In the genomic region with DNA sequence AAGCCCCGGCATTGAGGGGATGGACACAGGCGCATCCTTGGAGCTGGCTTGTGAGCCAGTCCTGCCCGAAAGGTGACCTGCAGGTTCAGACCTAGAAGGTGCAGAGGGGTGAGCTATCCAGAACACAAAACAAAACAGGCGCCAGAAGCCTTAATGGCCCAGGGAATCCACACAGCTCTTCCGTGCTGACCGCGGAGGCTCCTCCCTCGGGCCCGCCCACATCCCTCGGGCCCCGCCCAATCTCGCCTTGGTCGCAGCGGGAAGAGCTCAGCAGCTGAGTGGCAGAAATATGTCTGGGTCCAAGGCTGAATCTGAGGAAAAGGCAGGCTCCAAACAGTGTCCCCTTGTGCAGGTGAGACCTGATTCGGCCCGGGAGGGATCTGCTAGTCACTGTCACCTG, we compare ENCODE assay signal across 8 mouse cellular contexts. TPM values are rescaled to one million over a fixed set of nuclear protein-coding genes. Genes with fewer than 3 reads are reported as not detected.
DNase-seq lines count a peak whose midpoint lies in the region; ATAC-seq and TF ChIP-seq lines count a peak whose summit lies in the region.

No protein-coding gene starts in this region.

- peaks cover 2% of the 10 kb centered on the region; the same call in 1 of the 2 replicates for H3K4me1 ChIP-seq in embryonic fibroblast, embryonic 13.5 days (ENCODE audit: control insufficient read depth, insufficient read depth, low read length)
- peaks cover 15% of the 10 kb centered on the region for H3K4me1 ChIP-seq in heart, embryonic 10.5 days
- H3K4me1 ChIP-seq in kidney, embryonic 15.5 days = peaks cover 23% of the 10 kb centered on the region
- no peaks in the 10 kb centered on the region; the same call in 1 of the 2 replicates for H3K4me1 ChIP-seq in liver, adult 2 months (ENCODE audit: control insufficient read depth, insufficient read depth, low read length)
- no peaks in the 10 kb centered on the region for H3K4me1 ChIP-seq in midbrain, postnatal 0 days (ENCODE audit: insufficient read depth, low read length)

- H3K4me3 ChIP-seq in embryonic fibroblast, embryonic 13.5 days (ENCODE audit: insufficient read depth, low read length) = peak overlapping the region; percentile 34
- peak overlapping the region; percentile 51 for H3K4me3 ChIP-seq in heart, embryonic 10.5 days
- peak overlapping the region; percentile 38 for H3K4me3 ChIP-seq in kidney, embryonic 15.5 days (replicated peaks)
- H3K4me3 ChIP-seq in liver, adult 2 months (ENCODE audit: insufficient read depth, low read depth, low read length) = peak overlapping the region; percentile 62
- peak overlapping the region; percentile 27 for H3K4me3 ChIP-seq in midbrain, postnatal 0 days (ENCODE audit: low read depth, low read length)

- peaks cover 41% of the 10 kb centered on the region for H3K36me3 ChIP-seq in heart, embryonic 10.5 days
- peaks cover 30% of the 10 kb centered on the region for H3K36me3 ChIP-seq in kidney, embryonic 15.5 days
- no peaks in the 10 kb centered on the region for H3K36me3 ChIP-seq in liver, adult 2 months (ENCODE audit: control insufficient read depth, insufficient read depth, low read length)
- H3K36me3 ChIP-seq in midbrain, postnatal 0 days (ENCODE audit: insufficient read depth, low read length) = no peaks in the 10 kb centered on the region

- WGBS in heart, embryonic 10.5 days = 15% methylated on average over 16 of the region's 16 CpGs
- whole genome bisulfite sequencing in kidney, embryonic 15.5 days = 19% methylated on average over 16 of the region's 16 CpGs
- WGBS in liver, adult 2 months = 22% methylated on average over 16 of the region's 16 CpGs
- WGBS in midbrain, postnatal 0 days = 28% methylated on average over 16 of the region's 16 CpGs

- no peaks in the 10 kb centered on the region for H3K9me3 ChIP-seq in heart, embryonic 10.5 days
- H3K9me3 ChIP-seq in kidney, embryonic 15.5 days (replicated peaks) = no peaks in the 10 kb centered on the region
- no peaks in the 10 kb centered on the region for H3K9me3 ChIP-seq in midbrain, postnatal 0 days (ENCODE audit: low read length)

- DNase-seq in cerebellum, adult 11 months = peak; percentile 22
- DNase-seq in cerebellum, adult 9-10 months = no peak
- peak; percentile 92 for DNase-seq in heart, embryonic 10.5 days (ENCODE audit: low spot score)
- DNase-seq in liver, adult 2 months (ENCODE audit: extremely low read depth, low read depth, low spot score) = peak; percentile 57
- DNase-seq in midbrain, postnatal 0 days (ENCODE audit: low spot score) = peak; percentile 30
- peak; percentile 50 to 52 for DNase-seq in spleen, postnatal 36 days (ENCODE audit: low spot score in 2 of 2)

- H3K27ac ChIP-seq in embryonic fibroblast, embryonic 13.5 days (ENCODE audit: insufficient read depth, low read length) = no peak overlapping the region
- no peak overlapping the region; the same call in 1 of the 2 replicates for H3K27ac ChIP-seq in heart, embryonic 10.5 days
- no peak overlapping the region for H3K27ac ChIP-seq in kidney, embryonic 15.5 days
- H3K27ac ChIP-seq in liver, adult 2 months (replicated peaks; ENCODE audit: insufficient read depth, low read depth, low read length) = no peak overlapping the region
- H3K27ac ChIP-seq in midbrain, postnatal 0 days (ENCODE audit: low read depth, low read length) = no peak overlapping the region

- peak; percentile 37; the same call in 1 of the 2 replicates for TF ChIP-seq POLR2A in embryonic fibroblast, embryonic 13.5 days (IDR thresholded peaks at IDR 0.05; ENCODE audit: low read depth, low read length)
- no peak for TF ChIP-seq POLR2A in liver, adult 2 months (IDR thresholded peaks at IDR 0.05; ENCODE audit: extremely low read depth, insufficient read depth, low read length)

- H3K27me3 ChIP-seq in heart, embryonic 10.5 days (ENCODE audit: insufficient read depth, poor library complexity, severe bottlenecking) = no peaks in the 10 kb centered on the region
- H3K27me3 ChIP-seq in kidney, embryonic 15.5 days = no peaks in the 10 kb centered on the region
- no peaks in the 10 kb centered on the region for H3K27me3 ChIP-seq in liver, adult 2 months (ENCODE audit: control insufficient read depth, insufficient read depth, low read length)
- H3K27me3 ChIP-seq in midbrain, postnatal 0 days (ENCODE audit: insufficient read depth, low read length) = no peaks in the 10 kb centered on the region

- no peaks in the 10 kb centered on the region for H3K79me2 ChIP-seq in liver, adult 2 months (ENCODE audit: control insufficient read depth, insufficient read depth, low read length)

- TF ChIP-seq CTCF in embryonic fibroblast, embryonic 13.5 days (IDR thresholded peaks at IDR 0.05; ENCODE audit: borderline replicate concordance, insufficient read depth, low read length) = no peak
- TF ChIP-seq CTCF in liver, adult 2 months (IDR thresholded peaks at IDR 0.05; ENCODE audit: low read depth, low read length) = no peak
- no peak for TF ChIP-seq CTCF in midbrain, postnatal 0 days (IDR thresholded peaks at IDR 0.05)

- no peak overlapping the region for H3K9ac ChIP-seq in kidney, embryonic 15.5 days
- peak overlapping the region; percentile 70 for H3K9ac ChIP-seq in liver, adult 2 months (ENCODE audit: low read depth, low read length)
- H3K9ac ChIP-seq in midbrain, postnatal 0 days (replicated peaks; ENCODE audit: low read length, poor library complexity, severe bottlenecking) = no peak overlapping the region

- H3K4me2 ChIP-seq in kidney, embryonic 15.5 days = peak overlapping the region; percentile 58
- H3K4me2 ChIP-seq in midbrain, postnatal 0 days (ENCODE audit: low read depth, low read length, poor library complexity, severe bottlenecking) = peak overlapping the region; percentile 44

- peak; percentile 80 for ATAC-seq in kidney, embryonic 15.5 days (replicated peaks; ENCODE audit: low FRiP score)
- 0 out of 2 replicates have a peak, but pooled peaks have one; percentile 42 for ATAC-seq in midbrain, postnatal 0 days (ENCODE audit: low FRiP score)

RNA-seq across cellular contexts. Expression of gene Wdr76, which starts 3.1 kb away (rescaled TPM):
- polyA plus RNA-seq in embryonic fibroblast, embryonic 13.5 days (2011; ENCODE audit: insufficient read length, low read depth, missing spikeins) = 6.6 and 8.6 TPM in 2 replicates
- polyA plus RNA-seq in heart, embryonic 10.5 days (2016; fragmentation: Nextera tagmentation; extraction: Ambion mirVana) = 6.8 and 9.1 TPM in 2 replicates
- 9.3 and 9.7 TPM in 2 replicates for polyA plus RNA-seq in kidney, embryonic 15.5 days (2015; fragmentation: Nextera tagmentation; extraction: Ambion mirVana)
- 1.5 and 2.1 TPM in 2 replicates for total RNA-seq in liver, adult 2 months (2014; rRNA removed)
- polyA plus RNA-seq in liver, adult 2 months (2012; rRNA removed) = 0.70 and 1.2 TPM in 2 replicates
- total RNA-seq in midbrain, postnatal 0 days (2014; rRNA removed) = 4.8 TPM in 2 replicates
- polyA plus RNA-seq in midbrain, postnatal 0 days (2015; fragmentation: Nextera tagmentation; extraction: Ambion mirVana) = 1.8 and 2.1 TPM in 2 replicates

RNA-seq across cellular contexts. Expression of gene Mfap1a, which starts 3.1 kb away (rescaled TPM):
- 27.8 and 31.9 TPM in 2 replicates for polyA plus RNA-seq in embryonic fibroblast, embryonic 13.5 days (2011; ENCODE audit: insufficient read length, low read depth, missing spikeins)
- polyA plus RNA-seq in heart, embryonic 10.5 days (2016; fragmentation: Nextera tagmentation; extraction: Ambion mirVana) = 17.7 and 23.8 TPM in 2 replicates
- polyA plus RNA-seq in kidney, embryonic 15.5 days (2015; fragmentation: Nextera tagmentation; extraction: Ambion mirVana) = 28.2 and 29.4 TPM in 2 replicates
- total RNA-seq in liver, adult 2 months (2014; rRNA removed) = 6.6 and 9.7 TPM in 2 replicates
- polyA plus RNA-seq in liver, adult 2 months (2012; rRNA removed) = 1.2 TPM in 2 replicates
- 13.9 and 14.2 TPM in 2 replicates for total RNA-seq in midbrain, postnatal 0 days (2014; rRNA removed)
- polyA plus RNA-seq in midbrain, postnatal 0 days (2015; fragmentation: Nextera tagmentation; extraction: Ambion mirVana) = 20.8 and 20.9 TPM in 2 replicates

RNA-seq across cellular contexts. Expression of gene Mfap1b, which starts 35.7 kb away (rescaled TPM):
- polyA plus RNA-seq in embryonic fibroblast, embryonic 13.5 days (2011; ENCODE audit: insufficient read length, low read depth, missing spikeins) = 24.7 and 28.7 TPM in 2 replicates
- polyA plus RNA-seq in heart, embryonic 10.5 days (2016; fragmentation: Nextera tagmentation; extraction: Ambion mirVana) = 45.4 and 49.3 TPM in 2 replicates
- 53.7 and 54.3 TPM in 2 replicates for polyA plus RNA-seq in kidney, embryonic 15.5 days (2015; fragmentation: Nextera tagmentation; extraction: Ambion mirVana)
- 7.4 and 9.0 TPM in 2 replicates for total RNA-seq in liver, adult 2 months (2014; rRNA removed)
- polyA plus RNA-seq in liver, adult 2 months (2012; rRNA removed) = 1.4 and 1.7 TPM in 2 replicates
- 22.6 and 30.4 TPM in 2 replicates for total RNA-seq in midbrain, postnatal 0 days (2014; rRNA removed)
- 56.2 and 57.4 TPM in 2 replicates for polyA plus RNA-seq in midbrain, postnatal 0 days (2015; fragmentation: Nextera tagmentation; extraction: Ambion mirVana)

RNA-seq across cellular contexts. Expression of gene Serinc4, which starts 53.0 kb away (rescaled TPM):
- polyA plus RNA-seq in embryonic fibroblast, embryonic 13.5 days (2011; ENCODE audit: insufficient read length, low read depth, missing spikeins) = 0.63 TPM in 1 of 2 replicates, not detected in the other
- 0.09 and 0.20 TPM in 2 replicates for polyA plus RNA-seq in heart, embryonic 10.5 days (2016; fragmentation: Nextera tagmentation; extraction: Ambion mirVana)
- 0.06 and 0.10 TPM in 2 replicates for polyA plus RNA-seq in kidney, embryonic 15.5 days (2015; fragmentation: Nextera tagmentation; extraction: Ambion mirVana)
- not detected in 2 replicates for total RNA-seq in liver, adult 2 months (2014; rRNA removed)
- polyA plus RNA-seq in liver, adult 2 months (2012; rRNA removed) = 0.11 TPM in 2 replicates
- total RNA-seq in midbrain, postnatal 0 days (2014; rRNA removed) = 1.8 and 2.6 TPM in 2 replicates
- 1.1 and 1.5 TPM in 2 replicates for polyA plus RNA-seq in midbrain, postnatal 0 days (2015; fragmentation: Nextera tagmentation; extraction: Ambion mirVana)

RNA-seq across cellular contexts. Expression of gene Hypk, which starts 56.5 kb away (rescaled TPM):
- 80.6 and 86.4 TPM in 2 replicates for polyA plus RNA-seq in embryonic fibroblast, embryonic 13.5 days (2011; ENCODE audit: insufficient read length, low read depth, missing spikeins)
- polyA plus RNA-seq in heart, embryonic 10.5 days (2016; fragmentation: Nextera tagmentation; extraction: Ambion mirVana) = 139 and 162 TPM in 2 replicates
- 119 and 120 TPM in 2 replicates for polyA plus RNA-seq in kidney, embryonic 15.5 days (2015; fragmentation: Nextera tagmentation; extraction: Ambion mirVana)
- total RNA-seq in liver, adult 2 months (2014; rRNA removed) = 21.1 and 27.4 TPM in 2 replicates
- polyA plus RNA-seq in liver, adult 2 months (2012; rRNA removed) = 3.5 and 4.8 TPM in 2 replicates
- 12.3 and 17.6 TPM in 2 replicates for total RNA-seq in midbrain, postnatal 0 days (2014; rRNA removed)
- 109 and 115 TPM in 2 replicates for polyA plus RNA-seq in midbrain, postnatal 0 days (2015; fragmentation: Nextera tagmentation; extraction: Ambion mirVana)
